Mouse (Mus musculus): ENCODE data around the gene Rapgef5. TPM values are rescaled to one million over a fixed set of nuclear protein-coding genes. Genes with fewer than 3 reads are reported as not detected.

The Rapgef5 gene
- total RNA-seq, 2 experiments from 2014 or later: 91.7 to 98.0 TPM

GRCm38 (mm10) chr12:117709280-117709679, 193.0 kb downstream of the Rapgef5 start:
- DNase-seq (ENCODE audit: low spot score in 2 of 2): no peak

GRCm38 (mm10) chr12:117712474-117712873, 196.2 kb downstream of the Rapgef5 start:
- DNase-seq (ENCODE audit: low spot score in 2 of 2): no peak

DNA sequence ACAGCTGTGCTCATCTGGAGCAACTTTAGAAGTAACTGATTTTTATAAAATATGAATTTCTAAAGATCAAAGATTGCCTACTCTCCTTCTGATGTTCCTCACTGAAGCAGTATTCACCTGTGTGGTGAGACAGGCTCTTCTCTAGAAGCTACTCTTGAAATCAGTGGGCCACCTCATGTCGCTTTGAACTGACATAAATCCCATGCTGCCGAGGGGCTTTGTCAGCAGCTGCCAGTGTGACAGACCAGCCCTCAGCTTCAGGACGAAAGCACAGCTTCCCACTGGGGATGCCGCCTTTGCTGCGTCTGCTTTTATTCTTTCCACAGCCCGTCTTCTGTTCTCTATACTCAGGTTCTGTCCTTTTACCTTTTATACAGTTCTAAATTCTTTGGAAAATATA, 197.3 kb downstream of the Rapgef5 start:
- DNase-seq (ENCODE audit: low spot score in 2 of 2): no peak

DNA sequence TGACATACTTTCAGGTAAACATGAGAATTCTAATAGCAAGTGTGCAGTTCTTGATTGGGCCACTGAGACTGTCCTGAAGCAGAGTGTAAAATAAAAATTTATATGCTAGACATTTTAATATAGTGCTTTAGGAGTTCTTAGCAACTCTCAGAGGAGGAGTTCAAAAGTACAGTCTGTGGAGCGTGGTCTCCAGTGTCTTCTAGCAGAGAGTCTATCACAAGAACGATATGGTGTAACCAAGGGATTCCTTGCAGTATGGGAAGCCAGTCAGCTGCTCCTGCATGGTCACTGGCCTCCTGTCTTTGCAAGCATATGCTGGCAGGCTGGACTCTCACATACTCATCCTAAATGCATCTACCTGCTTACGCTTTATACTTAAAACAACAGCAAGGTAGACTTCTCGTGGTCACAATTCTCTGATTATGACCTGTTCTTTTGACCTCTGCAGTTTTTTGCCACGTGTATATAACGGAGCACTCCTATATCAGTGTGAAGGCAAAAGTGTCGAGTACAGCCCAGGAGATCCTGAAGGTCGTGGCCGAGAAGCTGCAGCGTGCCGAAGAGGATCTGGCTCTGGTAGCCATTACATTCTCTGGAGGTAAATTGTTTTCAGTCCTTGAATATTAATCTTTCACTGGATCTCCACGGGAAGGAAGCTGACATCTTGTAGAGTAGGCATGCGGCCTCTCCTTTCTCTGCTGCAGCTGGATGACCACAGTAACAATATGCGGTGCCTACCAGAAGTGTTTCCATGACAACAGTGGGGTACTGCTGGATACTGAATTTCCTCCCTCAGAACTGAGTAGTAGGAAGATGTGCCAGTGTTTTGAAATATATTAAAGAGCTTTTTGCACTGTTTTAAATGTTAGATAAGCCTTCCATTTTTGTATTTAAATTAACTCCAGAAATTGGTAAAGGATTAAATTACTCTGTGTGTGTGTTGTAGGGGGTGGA, 204.8 kb downstream of the Rapgef5 start:
- DNase-seq (ENCODE audit: low spot score in 2 of 2): no peak

GRCm38 (mm10) chr12:117721748-117722150, 205.5 kb downstream of the Rapgef5 start:
- no peak for DNase-seq (ENCODE audit: low spot score in 2 of 2)

DNA sequence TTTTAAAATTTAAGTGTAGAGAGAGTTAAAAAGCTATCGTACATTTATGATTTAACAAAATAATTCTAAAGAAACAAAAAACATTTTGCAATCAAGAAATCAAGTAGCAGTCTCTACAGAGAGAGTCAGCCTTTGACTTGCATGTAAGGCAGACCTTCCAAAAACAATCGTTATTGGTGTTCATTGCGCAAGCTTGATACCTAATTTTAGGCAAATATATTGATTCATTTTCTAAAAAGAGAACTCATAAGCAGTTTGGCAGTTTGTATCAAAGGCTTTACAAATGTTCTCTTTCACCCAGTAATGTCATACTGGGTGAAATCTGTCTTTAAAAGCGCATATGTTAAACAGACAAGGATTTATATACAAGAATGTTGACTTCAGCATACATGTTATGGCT, 208.7 kb downstream of the Rapgef5 start:
- no peak for DNase-seq (ENCODE audit: low spot score in 2 of 2)

DNA sequence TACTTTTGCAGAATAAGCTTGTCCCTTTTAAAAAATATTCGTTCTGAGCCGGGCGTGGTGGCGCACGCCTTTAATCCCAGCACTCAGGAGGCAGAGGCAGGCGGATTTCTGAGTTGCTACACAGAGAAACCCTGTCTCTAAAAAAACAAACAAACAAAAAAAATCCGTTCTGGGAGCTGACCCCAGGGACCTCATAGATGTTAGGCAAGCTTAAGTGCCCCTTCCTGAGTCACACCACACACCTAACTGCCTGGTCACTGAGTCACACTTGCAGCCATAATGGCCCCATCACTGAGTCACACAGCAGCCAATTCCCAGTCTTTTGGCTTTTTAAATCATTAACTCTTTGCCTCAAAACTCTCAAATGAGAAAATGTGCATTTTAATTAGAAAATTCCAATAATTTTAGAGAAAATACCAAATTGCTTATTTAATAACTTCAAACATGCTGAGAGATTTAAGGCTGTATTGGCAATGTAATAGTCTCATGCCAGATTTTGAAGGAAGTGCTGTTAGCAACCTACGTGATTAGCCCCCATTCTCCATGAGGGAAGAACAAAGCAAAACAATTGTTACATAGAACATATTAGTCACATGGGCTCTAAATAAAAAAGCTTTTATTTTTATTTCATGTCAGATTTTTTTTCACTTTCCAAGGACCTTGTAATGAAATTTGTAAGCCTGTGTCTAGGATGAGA, 211.3 kb downstream of the Rapgef5 start:
- no peak for DNase-seq (ENCODE audit: low spot score in 2 of 2)

DNA sequence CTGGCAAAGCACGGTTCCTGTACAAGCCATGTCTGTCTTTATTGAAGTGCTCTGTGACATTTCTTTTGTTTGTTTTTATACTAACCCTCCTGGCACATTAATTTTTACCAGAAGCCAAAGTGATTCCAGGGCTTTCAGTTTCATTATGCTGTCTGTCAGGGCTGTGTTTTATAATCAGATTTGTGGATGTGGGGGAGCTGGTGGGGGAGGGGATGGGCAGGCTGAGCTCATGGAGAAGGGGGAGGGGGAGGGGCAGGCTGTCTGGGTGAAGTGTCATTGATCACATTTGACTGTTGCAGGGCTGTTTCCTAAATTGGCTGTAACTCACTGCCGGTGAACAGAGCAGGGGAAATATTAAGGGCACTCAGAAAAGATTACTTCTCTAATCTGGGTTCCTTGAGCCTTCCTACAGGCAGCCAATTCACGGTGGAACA, 211.9 kb downstream of the Rapgef5 start:
- no peak for DNase-seq (ENCODE audit: low spot score in 2 of 2)

DNA sequence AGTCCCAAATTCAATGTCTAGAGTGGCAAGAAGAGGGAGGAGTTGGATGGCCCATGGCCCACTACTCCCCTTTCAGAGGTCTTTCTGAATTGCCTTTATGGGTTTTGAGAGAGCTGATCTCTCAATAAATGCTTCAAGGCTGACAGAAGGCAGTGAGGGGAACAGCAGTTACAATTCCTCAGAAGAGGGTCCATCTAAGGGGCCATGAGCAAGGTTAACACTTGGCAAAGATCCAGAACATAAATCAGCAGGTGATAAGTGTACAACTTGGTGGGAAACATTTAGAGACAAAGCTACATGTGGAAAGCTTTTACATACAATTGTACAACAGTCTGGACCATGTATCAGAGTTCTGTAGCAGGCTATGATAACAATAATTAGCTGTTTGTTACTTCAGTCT, 217.3 kb downstream of the Rapgef5 start:
- no peak for DNase-seq (ENCODE audit: low spot score in 2 of 2)

DNA sequence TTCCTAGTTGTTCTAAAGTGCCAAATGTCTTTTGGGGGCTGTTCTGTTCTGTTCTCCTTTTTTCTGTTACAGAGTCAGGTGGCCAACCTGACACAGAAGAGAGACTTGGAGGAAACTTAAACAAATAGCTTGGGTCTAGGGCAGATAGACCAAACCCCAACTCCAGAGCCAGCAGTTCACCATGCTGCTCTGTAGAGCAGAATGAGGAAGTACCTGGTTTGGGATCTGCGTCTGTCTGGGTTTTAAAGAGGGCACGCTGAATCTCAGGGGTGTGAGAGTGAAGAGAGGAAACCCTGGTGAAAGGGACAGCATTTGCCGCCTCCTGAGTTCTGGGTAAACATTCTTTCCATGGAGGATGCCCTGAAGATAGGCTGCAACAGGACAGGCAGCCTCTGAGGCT, 219.9 kb downstream of the Rapgef5 start:
- DNase-seq (ENCODE audit: low spot score in 2 of 2): no peak

GRCm38 (mm10) chr12:117736928-117737327, 220.6 kb downstream of the Rapgef5 start:
- DNase-seq (ENCODE audit: low spot score in 2 of 2): no peak

GRCm38 (mm10) chr12:117737332-117738031, 221.2 kb downstream of the Rapgef5 start:
- no peak for DNase-seq (ENCODE audit: low spot score in 2 of 2)

GRCm38 (mm10) chr12:117742487-117742886, 226.2 kb downstream of the Rapgef5 start:
- no peak for DNase-seq (ENCODE audit: low spot score in 2 of 2)

GRCm38 (mm10) chr12:117744580-117745483, 228.6 kb downstream of the Rapgef5 start:
- DNase-seq (ENCODE audit: low spot score in 2 of 2): no peak

DNA sequence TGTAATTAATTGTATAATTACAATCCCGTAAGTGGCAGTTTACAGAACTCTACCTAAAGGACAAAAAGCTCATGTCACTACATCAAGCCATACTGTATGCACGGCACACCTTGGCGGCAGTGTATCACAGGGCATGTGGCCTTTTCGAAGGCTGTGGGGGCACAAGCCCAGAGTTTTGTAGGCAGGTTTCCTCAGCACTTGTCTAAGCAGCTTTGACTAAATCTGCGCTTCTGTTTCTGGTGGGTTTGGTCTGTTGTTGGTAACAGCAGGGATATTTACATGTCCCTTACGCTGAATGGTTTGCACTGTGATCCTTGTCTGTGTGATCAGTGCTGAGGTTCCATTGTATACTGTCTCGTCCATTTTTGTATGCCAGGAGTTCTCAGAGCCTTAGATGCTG, 230.3 kb downstream of the Rapgef5 start:
- no peak for DNase-seq (ENCODE audit: low spot score in 2 of 2)

GRCm38 (mm10) chr12:117751045-117751444, 234.8 kb downstream of the Rapgef5 start:
- DNase-seq (ENCODE audit: low spot score in 2 of 2): no peak

DNA sequence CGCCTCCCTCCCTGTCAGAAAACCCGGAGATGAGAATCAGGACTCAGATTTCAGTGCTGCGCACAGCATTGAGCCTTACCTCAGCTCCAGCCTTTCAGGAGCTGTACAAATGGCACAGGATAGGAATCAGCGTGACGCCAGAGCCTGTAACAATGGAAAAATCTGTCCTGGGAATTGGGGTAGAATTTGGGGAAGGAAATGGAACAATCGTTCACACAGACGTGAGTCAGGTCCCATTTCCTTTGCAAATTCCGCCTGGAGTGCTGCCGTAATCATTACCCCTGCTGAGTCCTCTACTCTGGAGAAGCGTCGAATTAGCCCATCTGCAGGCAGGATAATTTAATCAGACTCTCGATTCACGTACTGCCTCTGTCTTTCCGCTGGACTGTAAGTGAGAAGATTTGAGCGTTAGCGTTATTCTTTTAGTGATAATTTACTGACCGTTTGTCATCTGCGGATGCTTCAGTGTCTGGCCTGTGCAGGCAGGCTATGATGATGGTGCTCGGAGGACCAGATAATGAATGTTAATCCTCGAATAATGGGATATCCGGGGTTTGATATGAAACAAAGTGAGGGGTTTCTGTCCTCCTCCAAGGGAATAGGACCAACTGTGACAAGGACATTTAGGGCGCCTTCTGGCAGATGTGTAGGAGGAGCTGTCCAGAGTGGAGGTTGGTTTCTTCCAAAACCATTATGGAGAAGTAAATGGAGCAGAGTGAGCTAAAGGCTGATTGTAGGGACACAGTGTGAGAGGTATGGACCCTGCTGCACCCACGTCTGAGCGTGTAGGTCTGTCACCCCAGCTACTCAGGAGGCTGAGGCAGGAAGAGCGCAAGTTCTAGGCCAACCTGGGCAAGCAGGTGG, 235.5 kb downstream of the Rapgef5 start:
- DNase-seq (ENCODE audit: low spot score in 2 of 2): no peak

DNA sequence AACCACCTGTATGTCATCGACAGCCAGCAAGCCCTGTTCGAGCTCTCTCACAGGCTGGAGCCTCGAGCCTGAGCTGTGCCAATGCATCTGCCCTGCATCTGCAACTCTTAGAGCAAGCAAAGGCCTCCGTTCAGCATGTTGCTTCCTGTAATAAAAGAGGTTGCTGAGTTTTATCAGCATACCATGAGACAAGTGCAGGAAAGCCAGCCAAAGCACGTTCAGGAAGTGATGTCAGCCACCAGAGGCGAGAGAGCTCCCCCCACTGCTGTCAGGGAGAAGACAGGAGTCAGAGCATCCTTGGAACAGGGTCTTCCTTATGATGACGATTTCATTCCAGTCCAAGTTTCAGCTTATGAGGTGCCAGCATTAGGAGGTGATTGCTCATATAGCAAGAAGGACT, 239.7 kb downstream of the Rapgef5 start:
- no peak for DNase-seq (ENCODE audit: low spot score in 2 of 2)

DNA sequence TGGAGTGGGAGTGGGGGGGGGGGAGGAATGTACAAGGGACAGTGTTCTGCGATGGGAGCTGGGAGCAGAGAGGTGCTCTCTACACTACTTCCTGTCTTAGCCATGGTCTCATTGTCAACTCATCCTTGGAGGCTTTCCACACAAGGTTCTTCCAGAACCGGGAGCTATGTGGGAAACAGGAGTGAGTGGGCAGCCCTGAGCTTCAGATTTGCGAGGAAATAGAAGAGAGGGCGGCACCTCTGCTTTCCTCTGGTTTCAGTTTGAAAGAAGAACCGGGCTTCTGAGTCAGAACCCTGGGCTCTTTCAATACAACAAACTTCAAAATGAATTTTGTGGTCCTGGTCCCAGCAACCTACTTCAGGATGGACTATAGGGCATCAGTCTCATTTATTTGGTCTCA, 244.1 kb downstream of the Rapgef5 start:
- no peak for DNase-seq (ENCODE audit: low spot score in 2 of 2)

- DNase-seq (ENCODE audit: low spot score in 2 of 2): no peak
Observed at GRCm38 (mm10) chr12:117760846-117761245, 244.6 kb downstream of the Rapgef5 start.

Measured in layer of hippocampus, postnatal 10 days (tissue).